Mouse (Mus musculus): ENCODE measurements around the gene Bcl2l14. TPM values are rescaled to one million over a fixed set of nuclear protein-coding genes. Genes with fewer than 3 reads are reported as not detected.

Bcl2l14 gene
- total RNA-seq, 2 experiments from 2014 or later: 4.0 TPM; not detected in 1

DNA sequence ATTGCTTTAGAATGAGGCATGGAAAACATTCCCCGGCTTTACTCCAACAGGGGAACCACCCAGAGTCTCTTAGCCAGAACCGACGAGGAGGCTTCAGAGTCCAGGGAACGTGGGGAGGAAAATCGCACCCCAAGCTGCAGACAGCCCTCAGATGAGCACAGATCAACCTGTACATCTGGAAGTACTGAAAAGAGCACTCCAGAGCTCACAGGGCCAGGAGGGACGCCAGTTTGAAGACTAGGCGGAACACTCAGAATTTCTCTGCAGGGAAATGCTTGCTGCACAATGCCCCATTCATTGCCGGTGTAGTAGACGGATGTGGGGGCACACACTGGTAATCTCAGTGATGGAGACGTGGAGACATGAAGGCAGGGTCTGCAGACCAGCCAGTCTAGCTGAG is 43.9 kb downstream of the Bcl2l14 start:
- no peak for ATAC-seq (replicated peaks; ENCODE audit: poor library complexity, severe bottlenecking)

DNA sequence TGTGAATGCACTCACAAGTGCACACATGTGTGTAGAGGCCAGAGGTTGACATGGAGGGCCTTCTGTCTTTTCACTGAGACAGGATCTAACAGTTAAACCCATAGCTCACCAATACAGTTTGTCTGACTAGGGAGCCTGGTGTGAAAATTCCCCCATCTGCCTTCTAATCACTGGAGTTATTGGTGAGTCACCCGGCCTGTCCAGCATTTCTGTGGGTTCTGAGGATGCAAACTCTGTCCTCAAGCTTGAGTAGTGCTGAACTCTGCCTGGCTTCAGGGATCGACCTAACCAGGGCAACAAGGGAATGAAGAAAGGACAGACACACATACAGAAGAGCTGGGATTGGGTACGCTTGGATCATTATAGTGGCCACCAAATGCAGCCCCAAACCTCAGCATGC is 45.6 kb downstream of the Bcl2l14 start:
- no peak for ATAC-seq (replicated peaks; ENCODE audit: poor library complexity, severe bottlenecking)

DNA sequence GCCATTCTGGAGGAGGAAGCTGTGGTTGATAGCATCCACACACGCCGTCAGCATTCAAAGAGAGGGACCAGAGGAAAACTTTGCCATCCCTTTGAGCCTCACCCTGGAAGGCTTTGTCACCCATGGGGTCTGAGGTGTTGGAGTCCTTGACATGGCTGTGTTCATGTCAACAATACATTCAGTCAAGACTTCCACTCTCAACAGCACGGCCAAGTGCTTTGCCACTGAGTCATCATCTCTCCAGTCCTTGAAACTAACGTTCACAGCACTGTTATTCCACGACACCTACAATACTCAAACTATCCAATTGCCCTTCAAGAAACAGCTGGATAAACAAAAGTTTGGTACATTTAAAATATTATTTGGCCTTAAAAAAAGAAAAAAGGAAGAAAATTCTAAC is 46.1 kb downstream of the Bcl2l14 start:
- no peak for ATAC-seq (replicated peaks; ENCODE audit: poor library complexity, severe bottlenecking)

DNA sequence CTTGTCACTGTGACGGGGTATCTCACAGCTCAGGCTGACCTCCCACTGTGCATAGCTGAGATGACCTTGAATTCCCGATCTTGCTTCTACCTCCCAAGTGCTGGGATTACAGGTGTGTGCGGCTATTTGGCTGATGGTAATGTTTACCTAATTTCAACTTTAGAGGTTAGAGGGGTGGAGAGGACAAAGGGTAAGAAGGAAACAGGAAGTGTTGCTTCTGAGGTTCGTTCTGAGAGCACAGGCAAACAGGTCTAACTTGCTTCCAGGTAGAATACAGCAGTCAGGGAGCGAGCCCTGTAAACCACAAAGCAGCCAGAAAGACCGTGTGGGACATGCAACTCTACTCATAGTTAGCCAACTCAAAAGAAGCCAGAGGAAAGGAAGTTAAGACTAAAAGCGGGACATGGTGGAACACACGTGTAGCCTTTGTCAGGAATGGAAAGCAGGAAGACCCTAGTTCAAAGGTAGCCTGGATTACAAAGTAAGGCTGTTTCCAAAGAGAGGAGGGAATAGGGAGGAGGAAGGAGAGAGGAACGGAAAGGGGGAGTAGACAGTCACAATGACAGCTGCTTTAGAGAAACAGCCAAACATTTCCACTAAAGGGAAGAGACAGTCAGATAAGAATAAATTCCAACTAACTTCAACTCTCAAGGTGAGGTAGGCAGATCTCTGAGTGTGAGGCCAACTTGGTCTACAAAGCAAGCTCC is 47.2 kb downstream of the Bcl2l14 start:
- no peak for ATAC-seq (replicated peaks; ENCODE audit: poor library complexity, severe bottlenecking)

DNA sequence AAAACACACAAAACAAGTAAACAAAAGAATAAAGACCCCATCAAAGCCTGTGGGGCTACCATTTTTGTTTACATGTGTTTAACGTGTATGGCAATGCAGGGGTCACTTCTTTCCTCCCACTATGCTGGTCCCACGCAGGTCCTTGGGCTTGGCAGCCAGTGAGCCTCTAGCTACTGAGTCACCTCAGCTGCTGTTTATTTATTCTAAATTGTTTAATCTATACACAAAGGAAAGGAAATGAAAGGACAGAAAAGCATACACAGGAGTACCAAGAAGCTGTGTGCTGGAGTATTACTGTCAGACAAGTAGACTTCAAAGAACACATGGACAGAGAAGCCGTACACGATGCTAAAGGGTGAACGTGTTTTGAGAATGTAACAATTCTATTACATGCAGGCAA is 47.8 kb downstream of the Bcl2l14 start:
- no peak for ATAC-seq (replicated peaks; ENCODE audit: poor library complexity, severe bottlenecking)

DNA sequence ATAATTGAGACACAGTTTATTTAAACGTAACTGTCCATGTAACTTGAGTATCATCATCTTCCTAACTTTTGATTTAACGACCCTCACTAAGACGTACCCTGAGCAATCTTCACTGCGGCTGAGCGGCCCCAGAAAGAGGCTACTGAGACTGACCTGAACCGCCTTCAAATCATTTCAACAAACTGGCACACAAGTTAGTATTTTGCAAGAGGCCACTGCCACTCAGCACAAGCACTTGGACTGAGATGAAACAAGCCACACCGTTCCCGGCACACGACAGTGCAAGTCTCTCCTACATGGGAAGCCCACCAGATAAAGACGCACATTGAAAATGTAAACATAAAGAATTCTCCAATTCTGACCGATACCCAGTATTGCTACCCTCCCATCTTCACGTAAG is 52.3 kb downstream of the Bcl2l14 start:
- ATAC-seq (replicated peaks; ENCODE audit: poor library complexity, severe bottlenecking): no peak

DNA sequence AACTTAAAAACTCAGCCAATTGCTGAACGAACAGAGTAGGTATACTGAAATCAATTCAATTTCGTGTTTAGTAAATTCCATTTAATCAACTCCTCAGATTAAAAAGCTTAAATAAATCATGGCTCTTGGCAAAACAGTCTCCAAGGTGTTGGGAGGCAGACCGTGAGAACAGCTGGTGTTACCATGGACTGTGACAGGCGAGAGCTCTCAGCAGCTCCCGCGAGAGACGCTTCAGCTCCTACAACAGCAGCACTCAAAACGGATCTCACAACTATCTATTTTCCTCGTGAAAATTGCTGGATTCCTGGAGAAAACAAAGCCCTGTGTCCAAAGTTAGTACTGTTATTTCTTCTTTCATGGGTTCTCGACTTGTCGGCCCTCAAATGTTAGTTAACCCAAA is 53.8 kb downstream of the Bcl2l14 start:
- ATAC-seq (replicated peaks; ENCODE audit: poor library complexity, severe bottlenecking): no peak

DNA sequence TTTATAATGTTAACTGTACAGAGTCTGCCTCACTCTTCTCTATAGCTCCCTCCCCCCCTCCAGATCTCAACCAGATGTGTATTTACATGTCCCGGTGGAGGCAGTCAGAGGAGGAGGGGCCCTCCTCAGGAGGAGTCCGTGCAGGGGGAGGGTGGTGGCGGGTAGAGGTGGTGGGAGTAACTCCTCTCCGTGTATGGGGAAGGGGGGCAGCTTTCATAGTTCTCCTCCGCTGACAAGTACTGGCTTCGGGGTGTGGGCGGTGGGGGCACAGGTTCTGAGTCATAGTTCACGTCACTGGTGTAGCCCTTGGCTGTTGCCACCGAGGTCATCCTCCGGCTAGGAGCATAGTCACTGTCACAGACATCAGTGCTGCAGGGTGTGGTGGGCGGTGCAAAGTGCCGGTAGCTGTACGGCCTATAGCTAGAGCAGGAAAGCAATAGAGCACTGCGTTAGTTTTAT is 54.6 kb downstream of the Bcl2l14 start:
- no peak for ATAC-seq (replicated peaks; ENCODE audit: poor library complexity, severe bottlenecking)

DNA sequence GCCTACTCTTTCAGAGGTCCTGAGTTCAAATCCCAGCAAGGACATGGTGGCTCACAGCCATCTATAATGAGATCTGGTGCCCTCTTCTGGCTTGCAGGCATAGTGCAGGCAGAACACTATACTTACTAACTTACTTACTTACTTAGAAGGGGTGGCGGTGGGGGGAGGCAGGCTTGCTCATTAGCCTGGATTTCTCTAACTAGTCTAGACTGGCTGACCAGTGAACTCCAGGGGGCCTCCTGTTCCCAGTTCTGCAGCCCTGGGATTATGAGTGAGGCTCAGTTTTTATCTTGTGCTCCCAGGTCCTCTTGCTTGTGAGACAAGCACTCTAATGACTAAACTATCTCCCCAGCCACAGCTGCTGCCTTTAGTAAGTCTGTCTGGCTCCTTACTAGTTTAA is 58.0 kb downstream of the Bcl2l14 start:
- ATAC-seq (replicated peaks; ENCODE audit: poor library complexity, severe bottlenecking): no peak; the same call in 1 of the 2 replicates

DNA sequence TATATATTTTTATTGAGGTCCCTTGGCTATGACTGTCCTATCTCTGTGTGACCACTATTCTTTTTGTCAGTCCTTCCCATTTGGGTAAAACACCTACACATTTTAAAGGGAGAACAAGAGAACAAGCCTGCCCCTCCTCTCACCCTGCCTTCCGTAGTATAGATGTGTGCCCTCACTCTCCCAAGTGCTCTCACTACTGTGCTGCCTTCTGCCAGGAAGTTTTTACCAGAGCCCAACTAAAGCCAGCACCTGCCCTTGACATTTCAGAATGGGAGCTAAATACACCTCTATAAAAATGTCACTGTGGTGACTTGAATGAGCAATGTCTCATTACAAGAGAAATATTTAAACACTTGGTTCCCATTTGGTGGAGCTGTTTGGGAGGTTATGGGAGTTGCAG is 62.3 kb downstream of the Bcl2l14 start:
- no peak for ATAC-seq (replicated peaks; ENCODE audit: poor library complexity, severe bottlenecking)

DNA sequence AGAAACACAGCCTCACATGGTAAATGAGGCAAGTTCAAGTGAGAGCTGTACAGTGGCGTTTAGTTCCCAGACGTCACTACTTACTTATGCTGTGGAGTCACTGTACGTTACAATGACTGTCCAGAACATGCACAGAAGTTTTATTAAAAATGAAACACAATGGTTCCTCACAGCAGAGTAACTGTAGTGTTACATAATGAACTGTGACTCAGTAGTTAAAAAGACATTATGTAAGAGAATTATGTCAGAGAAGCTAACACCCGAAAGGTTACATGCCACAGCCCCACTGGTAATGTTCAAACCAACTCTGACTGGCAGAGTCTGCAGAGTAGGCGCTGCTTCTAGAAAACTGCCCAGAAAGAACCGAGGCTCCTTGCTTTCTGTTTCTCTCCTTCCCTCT is 65.1 kb downstream of the Bcl2l14 start:
- peak; percentile 48 for ATAC-seq (replicated peaks; ENCODE audit: poor library complexity, severe bottlenecking)

DNA sequence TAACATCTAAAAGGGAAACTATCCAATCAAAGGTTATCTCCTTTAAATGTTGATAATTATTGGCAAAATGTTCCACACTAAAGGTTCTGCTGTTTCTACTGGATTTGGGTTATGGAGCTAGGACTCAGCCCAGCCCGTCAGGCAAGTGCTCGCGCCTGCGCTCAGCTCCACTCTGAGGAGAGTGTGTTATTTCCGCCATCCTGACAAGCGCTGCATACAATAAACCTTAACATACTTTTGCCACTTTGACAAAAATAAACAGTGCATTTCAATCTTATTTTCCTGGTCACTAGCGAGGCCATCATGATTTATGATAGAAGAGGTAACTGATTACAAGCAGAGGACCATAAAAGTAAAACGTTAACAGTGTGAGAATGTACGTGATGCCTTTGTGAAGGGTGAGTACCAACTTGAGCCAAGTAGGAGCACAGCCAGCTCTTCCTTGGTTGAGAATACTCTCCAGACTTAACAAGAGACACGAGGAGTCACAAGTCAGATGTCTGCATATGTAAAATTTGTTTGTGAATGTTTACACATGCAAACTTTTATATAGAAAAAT is 70.6 kb downstream of the Bcl2l14 start:
- ATAC-seq (replicated peaks; ENCODE audit: poor library complexity, severe bottlenecking): no peak

DNA sequence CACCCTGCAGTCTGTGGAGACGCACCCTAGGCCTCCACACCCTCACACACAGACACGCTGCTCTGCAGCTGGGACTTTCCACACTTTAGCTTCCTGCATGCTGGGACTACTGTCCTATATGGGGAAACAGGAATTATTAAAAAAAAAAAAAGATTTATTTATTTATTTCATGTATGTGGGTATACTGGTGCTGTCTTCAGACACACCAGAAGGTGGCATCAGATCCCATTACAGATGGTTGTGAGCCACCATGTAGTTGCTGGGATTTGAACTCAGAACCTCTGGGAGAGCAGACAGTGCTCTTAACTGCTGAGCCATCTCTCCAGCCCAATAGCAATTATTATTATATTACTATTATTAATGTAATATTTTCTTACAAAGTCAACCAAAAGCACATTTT is 73.2 kb downstream of the Bcl2l14 start:
- no peak for ATAC-seq (replicated peaks; ENCODE audit: poor library complexity, severe bottlenecking)

DNA sequence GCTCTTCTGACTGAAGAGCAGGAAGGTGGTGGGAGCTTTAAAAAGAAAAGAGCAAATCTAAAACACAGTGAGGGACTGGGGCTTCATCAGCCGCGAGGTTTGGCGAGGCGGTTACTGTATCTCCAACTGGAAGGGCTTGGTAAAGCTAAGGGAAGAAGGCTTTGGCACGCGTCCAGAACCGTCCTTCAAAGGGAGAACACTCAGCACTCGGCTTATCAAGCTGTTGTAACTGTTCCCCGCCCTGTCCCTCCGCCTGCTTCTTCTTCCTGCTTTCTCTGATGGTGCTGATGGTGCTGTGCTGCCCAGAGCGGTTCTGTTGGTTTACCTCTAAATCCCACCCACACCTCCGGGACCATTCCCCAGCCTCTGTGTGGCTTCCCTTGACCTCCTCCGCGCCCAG is 74.7 kb downstream of the Bcl2l14 start:
- no peak; the same call in 1 of the 2 replicates for ATAC-seq (replicated peaks; ENCODE audit: poor library complexity, severe bottlenecking)

DNA sequence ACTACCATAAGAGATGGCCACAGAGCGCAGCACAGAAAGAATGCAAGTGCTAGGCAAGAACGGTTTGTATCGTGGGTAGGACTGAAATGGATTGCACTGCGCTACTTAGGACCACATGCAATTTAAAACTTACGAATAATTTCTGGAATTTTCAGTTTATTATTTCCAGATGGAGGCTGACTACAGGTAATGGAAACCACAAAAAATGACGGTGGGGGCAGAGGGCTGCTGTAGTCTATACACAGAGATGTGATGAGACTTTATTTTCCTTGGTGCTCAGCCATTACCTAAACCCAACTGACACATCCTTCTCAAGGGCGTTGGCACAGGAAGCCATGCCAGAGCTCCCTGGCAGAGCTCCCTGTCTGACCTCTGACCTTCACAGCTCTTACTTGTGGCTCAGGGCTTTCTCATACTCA is 77.0 kb downstream of the Bcl2l14 start:
- ATAC-seq (replicated peaks; ENCODE audit: poor library complexity, severe bottlenecking): no peak

DNA sequence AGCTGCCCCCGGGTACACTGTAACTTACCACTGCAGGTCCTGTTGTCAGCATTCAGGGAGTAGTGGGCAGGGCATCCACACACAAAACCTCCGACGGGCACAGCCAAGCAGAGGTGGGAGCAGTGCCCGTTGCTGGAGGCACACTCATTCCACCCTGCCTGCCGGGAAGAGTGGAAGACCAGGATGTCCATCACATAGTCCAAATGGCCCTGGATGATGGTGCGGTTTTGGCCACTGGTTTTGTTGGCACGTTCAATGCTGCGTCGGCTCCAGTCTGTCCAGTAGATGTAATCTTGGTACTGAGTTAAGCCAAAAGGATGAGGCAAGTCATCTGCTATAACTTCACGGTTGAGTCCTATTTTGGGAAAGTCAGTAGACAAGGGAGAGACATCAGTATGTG is 83.4 kb downstream of the Bcl2l14 start:
- ATAC-seq (replicated peaks; ENCODE audit: poor library complexity, severe bottlenecking): no peak

DNA sequence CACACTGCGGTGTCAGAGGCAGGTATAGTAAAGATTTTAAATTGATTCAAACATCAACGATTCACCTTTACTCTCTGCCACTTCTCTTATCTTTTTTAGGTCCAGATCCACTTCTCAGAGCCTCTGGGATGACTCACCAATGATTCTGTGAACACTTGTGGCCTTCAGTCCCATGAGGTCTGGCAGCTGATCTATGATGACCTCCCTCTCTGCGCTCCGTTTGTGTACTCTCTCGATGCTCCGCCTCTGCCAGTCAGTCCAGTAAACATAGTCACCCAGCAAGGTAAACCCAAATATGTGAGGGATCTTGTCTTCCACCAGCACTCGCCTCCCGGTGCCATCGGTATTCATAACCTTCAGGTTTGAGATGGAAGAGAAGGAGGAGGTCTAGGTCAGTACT is 90.2 kb downstream of the Bcl2l14 start:
- ATAC-seq (replicated peaks; ENCODE audit: poor library complexity, severe bottlenecking): no peak

Other genes with a start within 250 kb of the Bcl2l14 start
- 17.2 and 22.6 TPM in 2 replicates for gene Lrp6, start 170.6 kb downstream of the Bcl2l14 start, total RNA-seq (2014; fragmentation: Nextera tagmentation)
- gene Lrp6, start 170.6 kb downstream of the Bcl2l14 start, total RNA-seq (2017): 31.3 and 36.1 TPM in 2 replicates
- gene Mansc1, start 236.2 kb downstream of the Bcl2l14 start, total RNA-seq (2014; fragmentation: Nextera tagmentation): 5.3 and 6.3 TPM in 2 replicates
- gene Mansc1, start 236.2 kb downstream of the Bcl2l14 start, total RNA-seq (2017): 3.5 and 5.0 TPM in 2 replicates
- 13.5 and 19.0 TPM in 2 replicates for gene Borcs5, start 243.2 kb downstream of the Bcl2l14 start, total RNA-seq (2014; fragmentation: Nextera tagmentation)
- gene Borcs5, start 243.2 kb downstream of the Bcl2l14 start, total RNA-seq (2017): 5.8 and 6.4 TPM in 2 replicates

All from granulocyte monocyte progenitor cell, adult 5-6 weeks (primary cell).